Mouse (Mus musculus) retina, postnatal 7 days (tissue): ENCODE data around the gene Spem2.
A peak's percentile ranks its signal among the peaks of the same experiment; 100 is the strongest.

Experiments used
- DNase-seq: peaks from one replicate; pipeline ENCODE4 v3.0.0-alpha.2; 2012; ENCODE audit warnings: low read depth, low spot score

The Spem2 gene

DNA sequence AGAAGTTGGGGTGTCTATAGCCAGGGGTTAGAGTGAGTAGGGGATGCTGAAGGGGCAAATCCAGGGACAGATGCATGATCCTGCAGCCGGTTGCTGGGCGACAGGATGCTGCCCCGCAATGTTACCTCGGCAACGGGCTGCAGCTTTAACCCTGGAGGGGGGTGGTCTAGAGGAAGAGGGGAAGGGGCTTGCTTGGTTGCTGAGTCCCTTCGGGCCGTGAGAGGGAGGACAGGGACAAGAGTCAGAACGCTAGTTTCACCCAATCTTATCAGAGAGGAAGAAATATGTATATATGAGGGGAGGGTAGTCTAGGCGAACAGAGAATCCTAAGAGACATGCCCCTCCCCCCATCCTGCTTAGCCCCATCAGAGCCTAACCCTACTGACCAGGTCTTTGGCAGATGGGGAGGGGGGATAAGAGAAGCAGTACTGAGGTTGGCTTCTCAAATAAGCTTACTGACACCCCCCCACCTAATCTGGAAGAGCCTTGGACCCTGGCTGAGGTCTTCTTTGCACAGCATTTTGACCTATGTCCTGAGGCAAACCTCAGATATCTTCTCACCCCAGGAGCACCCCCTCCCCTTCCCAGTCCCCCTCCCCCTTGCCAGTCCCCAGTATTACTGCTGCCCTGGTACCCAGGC is 17.2 kb upstream of the Spem2 start:
- DNase-seq, result no peak

DNA sequence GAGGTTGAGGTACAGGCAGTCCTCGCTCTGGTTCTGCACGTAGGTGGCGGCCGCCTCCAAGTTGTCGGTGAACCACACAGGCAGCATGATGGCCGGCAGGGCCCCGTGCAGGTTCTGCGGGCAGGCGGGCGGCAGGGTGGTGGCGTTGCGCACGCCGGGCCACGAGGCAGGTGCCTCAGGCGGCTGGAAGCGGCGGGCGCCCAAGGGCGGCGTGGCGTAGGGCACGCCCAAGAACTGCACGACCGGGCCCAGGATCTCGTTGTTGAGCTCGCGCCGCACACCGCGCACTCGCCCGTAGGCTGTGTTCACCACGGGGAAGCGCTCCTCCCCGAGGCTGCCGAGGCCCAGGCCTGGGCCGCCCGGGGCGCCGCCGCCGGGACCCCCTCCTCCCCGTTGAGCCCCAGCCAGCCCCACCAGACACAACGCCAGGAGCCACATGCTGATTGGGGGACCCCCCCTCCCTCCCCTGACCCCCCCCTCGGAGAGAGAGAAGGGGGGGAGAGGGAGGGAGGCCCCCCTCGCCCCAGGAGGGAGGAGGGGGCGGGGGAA is 15.8 kb upstream of the Spem2 start:
- DNase-seq, result no peak

DNA sequence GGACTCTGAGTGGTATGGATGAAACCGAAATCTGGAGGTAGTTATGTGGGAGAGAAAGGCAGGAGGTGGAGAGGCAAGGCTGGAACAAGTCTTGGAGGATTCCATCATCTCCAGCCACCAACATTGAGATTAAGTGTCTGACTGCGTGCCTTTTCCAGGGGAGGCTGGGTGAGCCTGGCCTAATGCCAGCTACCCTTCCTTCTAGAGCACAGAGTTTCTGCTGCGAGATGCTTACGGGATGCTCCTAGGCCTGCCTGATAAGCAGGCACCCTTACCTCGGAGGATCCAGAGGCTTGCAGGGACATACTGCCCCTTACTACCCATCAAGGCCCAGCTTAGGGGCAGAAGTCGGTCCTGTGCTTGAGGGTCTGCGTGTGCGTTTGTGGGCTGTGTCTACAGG is 15.3 kb upstream of the Spem2 start:
- DNase-seq, result no peak

DNA sequence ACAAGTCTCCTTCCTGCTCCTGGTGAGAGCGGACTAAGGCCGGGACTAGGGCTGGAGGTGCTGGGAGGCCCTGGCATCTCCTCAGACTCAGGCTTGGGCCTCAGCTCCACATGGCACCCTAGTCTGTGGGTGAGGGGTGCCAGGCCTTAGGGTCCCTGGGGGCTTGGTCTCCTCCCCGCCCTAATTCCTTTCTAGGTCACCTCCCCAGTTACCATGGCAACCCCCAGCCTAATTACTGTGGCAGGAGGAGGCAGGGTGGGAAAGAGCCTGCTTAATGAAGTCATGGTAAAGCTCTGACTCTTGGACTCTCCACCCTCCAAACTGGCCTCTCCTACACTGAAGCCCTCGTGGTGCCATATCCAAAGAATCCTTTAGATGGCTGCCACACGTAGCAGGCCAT is 10.6 kb upstream of the Spem2 start:
- DNase-seq, result no peak

DNA sequence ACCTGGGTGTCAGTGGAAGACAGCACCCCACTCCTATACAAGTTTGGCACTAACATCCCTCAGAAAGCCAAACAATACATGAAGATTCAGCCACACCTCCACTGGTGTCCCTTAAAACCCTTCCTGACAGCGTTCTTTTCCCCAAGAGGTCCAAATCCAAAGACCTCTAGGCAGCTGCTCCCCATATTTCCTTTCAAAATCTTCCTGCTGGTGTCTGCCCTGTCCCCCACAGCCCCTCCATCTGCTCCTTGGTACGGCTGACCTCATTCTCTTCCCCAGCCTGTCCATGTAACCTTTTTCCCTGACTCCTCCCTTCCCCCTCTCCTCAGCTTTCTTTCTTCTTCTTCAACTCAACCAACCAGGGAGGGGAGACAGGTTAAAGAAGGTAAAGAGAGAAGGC is 5.2 kb upstream of the Spem2 start:
- DNase-seq, result no peak

DNA sequence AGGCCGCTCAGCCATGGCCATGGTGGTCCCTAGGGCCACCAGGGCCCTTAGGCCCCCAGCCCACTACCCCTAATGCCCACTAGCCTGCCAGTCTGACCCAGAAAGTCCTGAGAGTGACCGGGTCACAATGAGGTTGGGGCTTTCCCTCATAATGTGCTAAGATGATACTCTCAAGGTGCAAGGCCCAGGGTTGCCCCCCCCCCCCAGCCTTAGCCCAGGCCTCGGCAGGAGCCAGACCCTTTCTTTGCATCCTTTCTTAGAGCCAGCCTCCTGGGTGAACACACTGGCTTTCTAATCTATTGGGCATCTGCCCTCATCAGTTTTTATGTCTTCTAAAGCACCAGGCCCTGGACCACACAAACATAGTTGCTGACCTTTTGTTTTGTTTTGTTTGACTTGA is 3.8 kb upstream of the Spem2 start, which contains the start of gene Spem1:
TSS of gene Spem1 (minus strand) at position 101 of the 400 bp plus-strand sequence.
- no peak for DNase-seq

DNA sequence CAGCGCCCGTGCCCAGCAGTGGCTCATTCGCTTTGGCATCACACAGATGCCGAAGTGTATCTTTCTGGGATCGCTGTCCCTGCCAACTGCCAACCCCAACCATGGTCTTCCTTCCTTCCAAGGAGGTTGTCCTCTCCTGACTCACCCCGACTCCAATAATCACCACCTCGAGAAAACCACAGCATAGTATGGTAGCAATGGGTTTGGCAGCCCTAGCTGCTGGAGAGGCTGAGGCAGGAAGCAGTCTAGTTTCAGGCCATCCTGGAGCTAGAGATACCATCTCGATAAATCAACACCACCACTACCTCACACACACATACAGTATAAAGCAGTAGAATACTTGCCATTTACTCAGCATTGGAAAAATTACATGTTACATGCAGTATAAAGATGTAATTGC is 606 bp upstream of the Spem2 start:
- no peak for DNase-seq

DNA sequence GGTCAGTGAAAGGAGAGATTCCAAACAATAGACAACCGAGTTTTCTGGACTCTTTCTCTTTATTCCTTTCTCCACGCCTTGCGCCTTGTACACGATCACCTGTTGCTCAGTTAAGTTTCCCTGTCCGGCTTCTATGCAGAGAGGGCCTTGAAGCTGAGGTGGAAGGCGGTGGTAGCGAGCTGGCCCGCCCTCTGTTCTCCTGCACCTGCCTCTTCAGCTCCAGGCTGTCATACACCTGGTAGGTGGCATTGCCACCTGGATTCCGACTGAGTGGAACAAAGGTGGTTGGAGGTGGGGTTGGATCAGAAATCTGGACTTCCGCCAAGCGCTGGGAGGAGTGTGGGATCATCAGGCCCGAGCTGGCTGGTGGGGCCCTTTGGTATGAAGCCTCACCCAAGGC is 1.7 kb downstream of the Spem2 start:
- DNase-seq, result no peak

DNA sequence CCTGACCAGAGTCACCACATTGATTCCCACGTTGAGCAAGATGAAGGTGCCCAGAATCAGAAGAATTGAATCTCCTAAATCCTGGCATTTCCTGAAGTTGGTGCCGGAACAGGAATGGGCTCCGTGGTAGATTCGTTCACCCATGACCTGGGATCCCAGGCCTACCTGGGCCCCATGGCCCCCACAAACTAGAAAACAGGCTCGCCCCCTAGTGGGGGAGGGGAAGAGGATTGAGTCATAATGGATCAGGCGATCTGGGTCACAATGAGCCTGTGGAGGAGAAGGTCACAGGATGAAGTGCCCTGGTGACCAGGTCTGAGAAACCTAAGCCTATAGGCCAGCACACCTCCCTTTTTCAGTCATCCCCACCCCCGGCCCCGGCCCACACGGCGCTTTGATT is 3.1 kb downstream of the Spem2 start, which contains the start of gene Gm39566:
TSS of gene Gm39566 (minus strand) at position 144 of the 400 bp plus-strand sequence.
- DNase-seq, result no peak

DNA sequence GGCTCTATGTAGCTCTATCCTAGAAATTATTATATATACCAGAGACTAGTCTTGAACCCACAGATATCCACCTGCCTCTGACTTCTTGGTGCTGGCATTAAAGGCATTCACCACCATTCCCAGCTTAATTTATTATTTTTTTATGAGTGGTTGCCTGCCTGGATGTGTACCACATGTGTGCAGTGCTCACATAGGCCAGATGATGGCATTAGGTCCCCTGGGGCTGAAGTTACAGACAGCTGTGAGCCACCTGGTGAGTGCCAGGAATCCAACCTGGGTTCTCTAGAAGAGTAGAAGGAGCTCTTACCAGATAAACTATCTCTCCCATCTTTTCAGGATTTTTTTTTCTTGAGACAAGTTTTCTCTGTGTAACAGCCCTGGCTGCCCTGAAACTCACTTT is 8.0 kb downstream of the Spem2 start:
- no peak for DNase-seq

DNA sequence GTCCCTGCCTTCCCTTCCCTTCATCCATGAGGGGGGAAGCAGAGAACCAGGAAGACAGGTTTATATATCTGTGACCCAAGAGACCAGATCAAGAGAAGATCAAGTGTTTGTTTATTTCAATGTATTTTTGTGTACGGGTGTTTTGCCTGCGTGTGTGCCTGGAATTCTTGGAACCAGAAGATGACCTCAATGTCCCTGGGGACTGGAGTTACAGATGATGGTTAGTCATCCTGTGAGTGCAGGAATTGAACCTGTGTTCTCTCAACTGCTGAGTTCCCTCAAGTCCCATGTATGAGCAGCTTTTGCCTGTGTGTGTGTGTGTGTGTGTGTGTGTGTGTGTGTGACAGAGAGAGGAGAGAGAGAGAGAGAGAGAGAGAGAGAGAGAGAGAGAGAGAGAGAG is 10.6 kb downstream of the Spem2 start:
- no peak for DNase-seq

DNA sequence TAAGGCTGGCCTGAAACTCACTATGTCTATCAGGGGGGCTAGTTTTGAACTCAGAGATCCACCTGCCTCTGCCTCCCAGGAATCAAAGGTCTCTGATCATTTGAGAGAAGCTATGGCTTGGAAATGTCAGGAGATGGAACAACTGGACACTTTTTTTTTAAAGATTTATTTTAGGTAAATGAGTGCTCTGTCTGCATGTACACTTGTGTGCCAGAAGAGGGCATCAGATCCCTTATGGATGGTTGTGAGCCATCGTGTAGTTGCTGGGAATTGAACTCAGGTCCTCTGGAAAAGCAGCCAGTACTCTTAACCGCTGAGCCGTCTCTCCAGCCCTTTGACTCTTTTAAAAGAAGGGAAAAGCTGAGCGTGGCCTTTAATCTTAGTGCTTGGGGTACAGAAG is 11.9 kb downstream of the Spem2 start:
- DNase-seq, result no peak

DNA sequence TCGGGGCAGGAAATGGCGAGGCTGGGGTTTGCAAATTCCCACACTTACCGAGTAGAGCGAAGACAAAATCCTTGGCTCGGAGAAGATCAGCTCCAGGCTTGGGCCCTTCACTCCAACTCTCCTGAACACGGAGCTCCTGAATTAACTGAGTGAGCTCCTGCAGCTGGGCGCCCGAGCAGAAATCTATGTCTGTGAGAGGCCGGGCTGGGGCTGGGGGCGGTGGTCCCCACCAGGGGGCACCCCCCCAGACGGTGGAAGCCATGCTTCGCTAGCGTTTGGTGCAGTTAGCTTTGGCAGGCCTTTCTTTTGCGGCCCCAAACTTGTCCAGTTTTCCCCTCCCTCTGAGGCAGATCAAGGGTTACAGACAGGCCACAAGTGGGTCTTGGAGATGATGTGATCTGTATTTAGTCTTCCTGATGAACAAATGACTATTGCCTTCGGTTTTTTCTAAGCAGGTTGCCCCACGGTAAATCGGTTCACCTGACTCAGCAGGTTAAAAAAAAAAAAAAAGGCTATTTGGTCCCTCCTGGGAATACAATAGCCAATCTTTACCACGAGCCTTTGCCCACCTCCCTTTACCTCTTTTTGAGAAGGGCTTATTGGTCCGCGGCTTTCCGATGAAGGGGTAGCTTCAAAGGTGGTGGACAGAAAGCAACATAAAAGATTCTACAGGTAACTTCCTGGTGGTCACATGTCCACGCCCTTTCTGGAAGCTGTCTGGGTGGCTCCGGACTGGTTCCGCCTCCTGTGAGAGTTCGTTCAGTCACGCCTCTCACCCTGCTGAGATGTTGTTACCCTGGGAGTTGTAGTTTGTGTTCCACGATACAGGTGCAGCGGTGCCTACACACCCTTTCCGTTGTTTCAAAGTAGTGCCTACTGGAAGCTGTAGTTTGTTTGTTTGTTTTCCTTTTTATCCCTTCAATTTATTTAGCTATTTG is 13.0 kb downstream of the Spem2 start, which contains the start of gene Tmem102:
TSS of gene Tmem102 (minus strand) at position 653 of the 938 bp plus-strand sequence.
- no peak for DNase-seq

DNA sequence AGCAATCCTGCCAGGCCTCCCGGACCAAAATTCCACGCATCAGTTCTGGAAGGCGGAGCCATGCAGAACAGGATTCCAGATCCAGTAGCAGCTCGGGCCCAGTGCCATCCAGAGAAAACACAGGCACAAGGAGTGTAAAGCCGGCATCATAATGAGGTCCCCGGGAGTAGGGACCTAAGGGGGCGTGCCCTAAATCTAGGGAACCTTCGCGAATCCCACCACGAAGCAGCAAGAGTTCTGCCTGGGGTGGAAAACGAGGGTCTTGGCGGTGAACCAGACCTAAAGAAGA is 13.7 kb downstream of the Spem2 start:
- DNase-seq, result no peak

DNA sequence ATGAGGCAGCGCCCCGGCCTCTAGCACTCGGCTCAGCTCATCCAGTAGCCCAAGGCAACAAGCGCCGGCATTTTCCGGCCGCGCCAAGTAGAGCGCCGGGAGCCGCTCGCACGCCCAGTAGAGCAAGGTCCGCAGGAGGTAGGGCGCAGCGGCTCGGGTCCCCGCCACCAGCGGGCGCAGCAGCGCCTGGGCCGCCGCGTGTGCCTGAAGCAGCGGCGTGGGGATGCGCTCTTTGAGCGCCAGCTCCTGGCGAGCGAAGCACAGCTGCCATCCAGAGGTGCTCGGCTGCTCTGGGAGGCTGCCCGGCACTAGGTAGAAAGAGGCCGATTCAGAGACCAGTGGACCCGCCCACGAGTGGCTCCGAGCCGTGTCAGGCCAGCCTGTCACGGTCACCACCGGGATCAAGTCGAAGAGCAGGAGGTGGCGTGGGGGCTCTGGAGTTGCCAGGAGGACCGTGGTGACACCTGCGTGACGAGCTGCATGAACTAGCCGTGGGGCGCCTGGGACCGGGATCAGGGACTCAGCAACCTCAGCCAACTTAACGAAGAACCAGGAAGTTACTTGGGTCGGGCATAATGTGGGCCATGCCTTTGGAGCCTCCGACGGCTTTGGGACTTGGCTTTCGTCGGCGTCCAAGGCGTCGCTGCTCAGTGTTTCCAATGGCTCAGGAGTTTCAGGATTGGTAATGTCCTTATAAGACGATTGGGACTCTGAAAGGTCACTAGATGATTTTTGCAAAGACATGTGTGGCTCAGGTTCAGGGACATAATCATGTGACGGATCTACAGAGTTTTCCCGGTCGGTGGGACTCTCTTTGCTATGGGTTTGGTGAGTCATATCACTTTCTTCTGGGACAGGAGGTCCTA is 14.2 kb downstream of the Spem2 start:
- peak; percentile 63 for DNase-seq

DNA sequence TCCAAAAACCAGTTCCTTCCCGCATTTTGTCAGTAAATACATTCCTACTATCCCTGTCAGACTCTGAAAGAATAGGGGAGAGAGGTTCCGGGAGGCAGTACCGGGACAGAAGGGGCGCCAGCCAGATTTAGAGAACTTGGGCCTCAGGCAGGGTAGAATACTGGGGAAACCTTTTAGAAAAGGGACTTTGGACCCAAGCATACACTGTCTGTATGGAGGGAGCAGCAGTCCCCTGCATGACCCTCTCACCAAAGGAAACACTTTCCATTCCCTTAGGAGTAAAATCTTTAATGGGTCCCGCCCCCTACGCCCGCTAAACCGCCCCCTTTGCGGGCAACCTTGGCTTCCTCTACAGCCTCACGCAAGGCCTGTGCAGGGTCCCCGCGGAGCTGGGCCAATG is 14.9 kb downstream of the Spem2 start:
- no peak for DNase-seq

DNA sequence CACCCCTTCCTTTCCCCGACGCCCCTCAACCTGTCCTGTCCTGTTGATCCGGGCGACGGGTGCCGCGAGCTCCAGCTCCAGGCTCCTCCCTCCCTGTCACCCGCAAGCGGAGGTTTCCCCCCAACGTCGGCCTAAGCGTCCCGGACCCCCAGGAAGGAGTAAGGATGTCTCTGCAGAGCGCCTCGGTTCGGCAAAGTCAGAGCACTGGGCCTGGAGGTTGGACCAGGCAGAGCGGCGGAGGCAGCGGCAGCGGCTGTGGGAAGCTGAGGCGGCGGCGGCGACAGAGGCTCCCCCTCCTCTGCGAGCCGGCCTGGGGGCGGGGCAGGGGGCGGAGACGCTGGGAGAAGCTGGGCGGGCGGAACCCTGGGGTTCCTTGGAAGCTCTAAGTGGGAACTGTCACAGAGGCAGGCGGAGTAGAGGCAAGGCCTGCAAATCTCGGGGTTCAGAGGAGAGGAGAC is 15.6 kb downstream of the Spem2 start:
- DNase-seq, result peak; percentile 64

DNA sequence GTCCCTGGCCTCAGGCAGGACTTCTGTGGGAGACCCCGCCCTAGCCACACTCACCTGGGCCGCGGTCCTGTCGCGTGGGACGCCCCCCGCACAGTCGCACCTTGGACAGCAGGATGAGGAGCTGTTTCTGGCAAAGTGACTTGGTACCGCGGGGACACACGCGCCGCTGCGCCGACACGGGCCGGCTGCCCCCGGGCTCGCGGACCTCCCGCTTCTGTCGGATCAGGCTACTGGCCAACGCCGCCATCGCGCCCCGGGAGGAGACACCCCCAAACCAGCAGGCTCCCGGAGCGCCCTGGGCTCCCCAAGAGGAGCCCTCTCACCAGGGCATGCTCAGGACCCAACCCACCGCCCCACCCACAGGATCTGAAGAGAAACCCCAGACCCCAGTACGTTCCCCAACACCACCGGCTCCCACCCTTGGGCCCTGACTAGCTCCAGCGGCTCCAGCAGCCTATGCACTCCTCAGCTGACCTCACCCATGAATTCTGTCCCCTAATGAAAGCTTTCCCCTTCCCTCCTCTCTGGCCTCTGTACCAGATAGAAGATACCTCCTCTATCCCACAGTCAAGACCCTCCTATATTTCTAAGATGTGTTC is 16.8 kb downstream of the Spem2 start, which contains the start of gene Fgf11:
TSS of gene Fgf11 (minus strand) at position 479 of the 599 bp plus-strand sequence.
- no peak for DNase-seq

DNA sequence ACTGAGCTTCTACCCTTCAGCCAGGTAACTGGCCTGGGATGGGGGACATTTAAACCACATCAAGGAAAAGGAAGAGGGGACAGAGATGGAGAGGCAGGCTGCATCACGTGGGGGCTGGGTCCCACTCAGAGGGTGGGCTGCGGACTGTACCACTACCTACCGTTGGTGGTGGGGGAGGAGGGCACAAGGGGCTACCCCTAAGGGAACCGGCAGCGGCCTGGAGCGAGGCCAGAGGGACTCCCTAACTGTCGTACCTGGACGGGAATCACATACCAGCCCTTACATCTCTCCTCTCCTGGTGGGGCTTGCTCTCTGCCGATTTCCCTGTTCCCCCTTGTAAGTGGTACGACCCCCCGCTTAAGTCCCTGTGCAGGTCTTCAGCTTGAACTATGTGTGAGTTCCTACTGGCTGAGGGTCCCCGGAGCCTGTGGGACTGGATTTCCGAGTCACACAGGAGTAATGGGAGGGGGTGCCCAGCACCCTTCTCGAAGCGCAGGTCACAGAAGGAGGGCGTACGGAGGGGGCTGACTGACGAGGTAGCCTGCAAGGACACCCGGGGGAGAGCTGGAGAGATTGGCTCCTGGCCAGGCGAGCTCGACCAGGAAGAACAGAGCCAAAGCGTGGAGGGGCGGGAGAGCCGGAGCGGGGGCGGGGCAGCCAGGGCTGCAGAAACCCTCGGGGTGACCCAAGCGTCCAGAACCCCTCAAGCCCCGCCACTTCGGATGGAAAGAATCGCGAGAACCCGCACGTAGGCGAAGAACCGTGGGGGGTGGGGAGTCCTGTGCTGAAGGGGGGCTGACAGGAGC is 17.7 kb downstream of the Spem2 start:
- peak; percentile 73 for DNase-seq

DNA sequence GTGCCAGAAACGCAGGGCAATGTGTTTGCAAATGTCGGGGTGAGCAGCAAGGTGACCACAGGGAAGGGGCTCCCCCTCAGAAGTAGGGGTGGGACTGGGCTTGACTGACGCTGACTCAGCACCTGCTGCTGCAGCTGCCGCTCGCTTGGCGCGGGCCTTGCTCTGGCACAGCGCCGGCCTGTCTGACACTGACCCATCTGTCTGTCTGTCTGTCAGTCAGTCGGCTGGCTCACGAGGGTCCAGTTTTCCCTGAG is 18.2 kb downstream of the Spem2 start:
- DNase-seq, result no peak
